Mouse (Mus musculus): ENCODE data around the gene Rab33b. TPM values are rescaled to one million over a fixed set of nuclear protein-coding genes. Genes with fewer than 3 reads are reported as not detected.

The Rab33b gene
- polyA plus RNA-seq, 2 experiments = 2.0 to 3.6 TPM

- no peak for ATAC-seq (ENCODE audit: insufficient read depth)
- H3K4me2 ChIP-seq (ENCODE audit: low read depth) = no peak overlapping the region
- no peaks in the 10 kb centered on the region for H3K36me3 ChIP-seq (replicated peaks; ENCODE audit: control insufficient read depth, insufficient read depth, low read depth)
- H3K9me3 ChIP-seq (ENCODE audit: control insufficient read depth, low read length) = no peaks in the 10 kb centered on the region
- H3K9ac ChIP-seq (replicated peaks) = no peak overlapping the region
- H3K27ac ChIP-seq = no peak overlapping the region
- no peak for DNase-seq (ENCODE audit: low read depth in 3 of 3, low spot score in 3 of 3)
- H3K4me3 ChIP-seq (ENCODE audit: insufficient read depth in 1 of 2, low read depth in 2 of 2, low read length in 2 of 2) = no peak overlapping the region
- 68% methylated on average over 19 of the region's 19 CpGs for WGBS (ENCODE audit: insufficient replicate concordance)
- no peak for TF ChIP-seq EP300 (IDR thresholded peaks at IDR 0.05; ENCODE audit: low read depth)
- TF ChIP-seq CTCF (IDR thresholded peaks at IDR 0.05; ENCODE audit: low read depth) = no peak
- no peaks in the 10 kb centered on the region for H3K27me3 ChIP-seq (ENCODE audit: control insufficient read depth, insufficient read depth, low read length)
- no peaks in the 10 kb centered on the region for H3K4me1 ChIP-seq (replicated peaks; ENCODE audit: control insufficient read depth in 2 of 2, insufficient read depth in 2 of 2, low read length in 1 of 2)
These were observed 21.7 kb downstream of the Rab33b start for GRCm38 (mm10) chr3:51505465-51505864.

DNA sequence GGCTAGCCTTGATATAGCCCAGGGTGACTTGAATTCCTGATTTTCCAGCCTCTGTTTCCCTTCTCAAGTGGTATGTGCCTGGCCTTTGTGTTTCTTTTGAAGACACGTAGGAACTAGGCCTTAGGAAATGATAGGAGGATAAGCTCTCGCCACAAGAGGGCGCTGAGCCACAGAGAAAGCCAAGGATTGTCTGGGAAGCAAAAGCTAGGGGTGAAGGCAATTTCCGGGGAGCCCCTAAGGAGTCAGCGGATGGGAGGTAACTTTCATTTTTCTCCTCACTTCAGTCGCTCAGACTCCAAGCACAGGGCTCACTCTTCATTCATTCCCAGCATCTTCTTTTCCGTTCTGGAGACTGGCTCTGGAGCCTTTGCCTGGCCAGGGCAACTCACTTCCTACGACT lies 27.2 kb downstream of the Rab33b start:
- no peak overlapping the region for H3K27ac ChIP-seq
- 0 out of 2 replicates have a peak, but pooled peaks have one; percentile 26 for ATAC-seq (ENCODE audit: insufficient read depth)
- no peaks in the 10 kb centered on the region for H3K36me3 ChIP-seq (replicated peaks; ENCODE audit: control insufficient read depth, insufficient read depth, low read depth)
- DNase-seq (ENCODE audit: low read depth in 3 of 3, low spot score in 3 of 3) = peak; percentile 62 to 65 (median 64)
- H3K9me3 ChIP-seq (ENCODE audit: control insufficient read depth, low read length) = no peaks in the 10 kb centered on the region
- peak overlapping the region; percentile 37 for H3K4me2 ChIP-seq (ENCODE audit: low read depth)
- 18% methylated on average over 8 of the region's 8 CpGs for WGBS (ENCODE audit: insufficient replicate concordance)
- no peaks in the 10 kb centered on the region for H3K27me3 ChIP-seq (ENCODE audit: control insufficient read depth, insufficient read depth, low read length)
- peak overlapping the region; percentile 20 to 37; a peak in 2 of 4 replicates for H3K4me3 ChIP-seq (ENCODE audit: insufficient read depth in 1 of 2, low read depth in 2 of 2, low read length in 2 of 2)
- no peaks in the 10 kb centered on the region for H3K4me1 ChIP-seq (replicated peaks; ENCODE audit: control insufficient read depth in 2 of 2, insufficient read depth in 2 of 2, low read length in 1 of 2)
- no peak overlapping the region for H3K9ac ChIP-seq (replicated peaks)
- TF ChIP-seq EP300 (IDR thresholded peaks at IDR 0.05; ENCODE audit: low read depth) = no peak
- peak; percentile 92 for TF ChIP-seq CTCF (IDR thresholded peaks at IDR 0.05; ENCODE audit: low read depth)

DNA sequence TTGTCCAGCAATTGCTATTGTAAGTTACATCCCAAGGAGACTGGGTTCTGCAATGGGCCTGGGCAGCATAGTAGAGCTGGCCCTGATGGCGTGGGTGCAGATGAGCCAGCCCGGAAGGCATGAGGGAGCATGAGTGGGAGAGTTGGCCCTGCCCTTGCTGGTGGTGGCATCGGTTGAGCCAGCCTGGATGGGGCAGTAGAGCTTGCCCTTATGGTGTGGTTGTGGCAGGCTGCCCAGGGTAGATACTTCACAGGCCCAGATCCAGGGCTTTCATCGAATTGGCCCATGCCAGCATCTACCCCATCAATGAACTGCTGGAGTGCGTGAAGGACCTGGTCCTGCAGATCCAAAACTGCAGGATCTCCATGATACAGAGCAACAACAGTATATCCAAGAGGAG lies 28.3 kb downstream of the Rab33b start:
- Histone ChIP-seq H3K9me3 (ENCODE audit: control insufficient read depth, low read length) (no peaks in the 10 kb centered on the region), H3K27ac (no peak overlapping the region), H3K4me3 (ENCODE audit: insufficient read depth in 1 of 2, low read depth in 2 of 2, low read length in 2 of 2) (no peak overlapping the region), H3K36me3 (replicated peaks; ENCODE audit: control insufficient read depth, insufficient read depth, low read depth) (no peaks in the 10 kb centered on the region), H3K27me3 (ENCODE audit: control insufficient read depth, insufficient read depth, low read length) (no peaks in the 10 kb centered on the region), H3K4me1 (replicated peaks; ENCODE audit: control insufficient read depth in 2 of 2, insufficient read depth in 2 of 2, low read length in 1 of 2) (no peaks in the 10 kb centered on the region), H3K9ac (replicated peaks) (no peak overlapping the region), H3K4me2 (ENCODE audit: low read depth) (no peak overlapping the region)
- no peak for ATAC-seq (ENCODE audit: insufficient read depth)
- WGBS (ENCODE audit: insufficient replicate concordance) = 84% methylated on average over 5 of the region's 5 CpGs
- TF ChIP-seq EP300 (IDR thresholded peaks at IDR 0.05; ENCODE audit: low read depth) (no peak), CTCF (IDR thresholded peaks at IDR 0.05; ENCODE audit: low read depth) (no peak)
- DNase-seq (ENCODE audit: low read depth in 3 of 3, low spot score in 3 of 3) = no peak

DNA sequence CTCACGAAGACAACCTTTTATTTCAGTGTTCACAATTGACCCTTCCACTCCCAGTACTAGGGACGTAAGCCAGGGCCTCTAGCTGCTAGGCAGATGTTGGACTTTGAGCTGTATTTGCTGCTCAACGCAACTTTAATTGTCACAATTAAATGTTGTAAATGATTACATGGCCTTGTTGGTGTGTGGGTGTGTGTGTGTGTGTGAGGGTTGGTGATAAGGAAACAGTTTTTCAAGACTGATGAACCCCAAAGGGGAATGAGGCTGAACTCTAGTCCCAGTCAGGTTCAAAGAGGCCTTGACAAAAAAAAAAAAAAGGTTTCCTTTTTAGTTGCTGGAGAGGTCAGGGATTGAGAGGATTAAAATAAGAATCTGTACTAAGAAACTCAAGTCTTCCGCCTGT lies 33.7 kb downstream of the Rab33b start:
- DNase-seq (ENCODE audit: low read depth in 3 of 3, low spot score in 3 of 3) = no peak
- Histone ChIP-seq H3K36me3 (replicated peaks; ENCODE audit: control insufficient read depth, insufficient read depth, low read depth) (no peaks in the 10 kb centered on the region), H3K27me3 (ENCODE audit: control insufficient read depth, insufficient read depth, low read length) (no peaks in the 10 kb centered on the region), H3K4me3 (ENCODE audit: insufficient read depth in 1 of 2, low read depth in 2 of 2, low read length in 2 of 2) (no peak overlapping the region), H3K4me1 (replicated peaks; ENCODE audit: control insufficient read depth in 2 of 2, insufficient read depth in 2 of 2, low read length in 1 of 2) (peaks cover 16 to 23% of the 10 kb centered on the region in 2 experiments), H3K27ac (no peak overlapping the region), H3K9ac (replicated peaks) (no peak overlapping the region), H3K9me3 (ENCODE audit: control insufficient read depth, low read length) (no peaks in the 10 kb centered on the region), H3K4me2 (ENCODE audit: low read depth) (peak overlapping the region; percentile 56; the same call in 1 of the 2 replicates)
- no peak for TF ChIP-seq CTCF (IDR thresholded peaks at IDR 0.05; ENCODE audit: low read depth)
- no peak for TF ChIP-seq EP300 (IDR thresholded peaks at IDR 0.05; ENCODE audit: low read depth)
- 41% methylated on average over 4 of the region's 4 CpGs for WGBS (ENCODE audit: insufficient replicate concordance)
- peak; percentile 55; the same call in 1 of the 2 replicates for ATAC-seq (ENCODE audit: insufficient read depth)

DNA sequence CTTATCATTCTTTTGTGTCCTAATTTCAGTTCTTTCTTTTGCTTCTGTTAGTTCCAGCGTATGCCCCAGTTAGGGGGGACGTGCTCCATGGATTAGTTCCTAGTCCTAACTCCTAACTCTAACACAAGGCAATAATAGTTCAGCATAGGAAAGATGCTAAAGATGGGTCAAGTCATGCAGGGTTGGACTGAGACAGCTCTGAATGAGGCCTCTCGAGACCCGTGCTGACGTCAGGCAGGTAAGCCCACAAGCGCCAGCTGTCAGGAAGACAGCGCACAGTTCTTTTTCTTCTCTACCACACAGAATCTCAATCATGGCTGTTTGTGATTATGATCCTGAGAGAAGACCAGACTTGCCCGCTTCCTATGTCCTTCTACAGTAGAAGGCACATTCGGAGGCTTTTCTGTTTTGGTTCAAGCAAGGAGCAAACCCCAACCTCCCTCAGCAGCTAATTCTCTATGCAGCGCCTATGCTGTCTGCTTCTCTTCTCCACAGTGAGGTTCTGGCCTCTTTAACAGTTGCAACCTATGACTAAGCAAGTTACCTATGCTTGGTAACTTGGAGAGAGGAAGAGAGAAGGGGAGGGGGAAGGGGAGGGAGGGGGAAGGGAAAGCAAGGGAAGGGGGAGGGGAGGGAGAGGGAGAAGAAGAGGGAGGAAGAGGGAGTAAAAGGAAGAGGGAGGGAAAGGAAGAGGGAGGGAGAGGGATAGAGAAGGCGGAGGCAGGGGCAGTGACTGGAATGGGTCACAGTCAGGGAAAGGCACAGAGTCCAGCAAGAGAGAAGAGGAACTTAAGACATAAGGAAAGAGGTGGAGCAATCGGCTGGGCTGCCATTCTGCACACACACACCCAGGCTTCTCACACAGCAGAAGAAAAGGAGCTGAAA lies 34.4 kb downstream of the Rab33b start:
- no peaks in the 10 kb centered on the region for H3K27me3 ChIP-seq (ENCODE audit: control insufficient read depth, insufficient read depth, low read length)
- H3K9me3 ChIP-seq (ENCODE audit: control insufficient read depth, low read length) = no peaks in the 10 kb centered on the region
- peak overlapping the region; percentile 16 to 42; a peak in 2 of 4 replicates for H3K4me3 ChIP-seq (ENCODE audit: insufficient read depth in 1 of 2, low read depth in 2 of 2, low read length in 2 of 2)
- H3K4me1 ChIP-seq (replicated peaks; ENCODE audit: control insufficient read depth in 2 of 2, insufficient read depth in 2 of 2, low read length in 1 of 2) = peaks cover 16 to 23% of the 10 kb centered on the region in 2 experiments
- H3K27ac ChIP-seq = peak overlapping the region; percentile 56
- 33% methylated on average over 12 of the region's 12 CpGs for WGBS (ENCODE audit: insufficient replicate concordance)
- peak overlapping the region; percentile 56 for H3K4me2 ChIP-seq (ENCODE audit: low read depth)
- no peak for TF ChIP-seq CTCF (IDR thresholded peaks at IDR 0.05; ENCODE audit: low read depth)
- TF ChIP-seq EP300 (IDR thresholded peaks at IDR 0.05; ENCODE audit: low read depth) = no peak
- DNase-seq (ENCODE audit: low read depth in 3 of 3, low spot score in 3 of 3) (peak in 2 of 3 experiments; percentile 16 to 24), ATAC-seq (ENCODE audit: insufficient read depth) (peak; percentile 75; the same call in 1 of the 2 replicates)
- peak overlapping the region; percentile 43 for H3K9ac ChIP-seq (replicated peaks)
- H3K36me3 ChIP-seq (replicated peaks; ENCODE audit: control insufficient read depth, insufficient read depth, low read depth) = no peaks in the 10 kb centered on the region
